Mouse (Mus musculus) cortical plate, adult 2 months (tissue): ENCODE data around the gene Osm.

ENCODE experiments used
- CTCF ChIP-seq: fragments of 200-500 bp; IDR thresholded peaks from 2 replicates; pipeline ENCODE4 v1.5.1; 2011; ENCODE audit warnings: mild to moderate bottlenecking, control low read depth, low read length; ENCODE audit not compliant: insufficient read depth; ENCODE audit errors: extremely low read depth
- POLR2A ChIP-seq: fragments of 200-500 bp; IDR thresholded peaks from 2 replicates; pipeline ENCODE4 v1.6.1; 2011; ENCODE audit warnings: mild to moderate bottlenecking, low read length, control low read depth; ENCODE audit not compliant: insufficient read depth; ENCODE audit errors: extremely low read depth

DNA sequence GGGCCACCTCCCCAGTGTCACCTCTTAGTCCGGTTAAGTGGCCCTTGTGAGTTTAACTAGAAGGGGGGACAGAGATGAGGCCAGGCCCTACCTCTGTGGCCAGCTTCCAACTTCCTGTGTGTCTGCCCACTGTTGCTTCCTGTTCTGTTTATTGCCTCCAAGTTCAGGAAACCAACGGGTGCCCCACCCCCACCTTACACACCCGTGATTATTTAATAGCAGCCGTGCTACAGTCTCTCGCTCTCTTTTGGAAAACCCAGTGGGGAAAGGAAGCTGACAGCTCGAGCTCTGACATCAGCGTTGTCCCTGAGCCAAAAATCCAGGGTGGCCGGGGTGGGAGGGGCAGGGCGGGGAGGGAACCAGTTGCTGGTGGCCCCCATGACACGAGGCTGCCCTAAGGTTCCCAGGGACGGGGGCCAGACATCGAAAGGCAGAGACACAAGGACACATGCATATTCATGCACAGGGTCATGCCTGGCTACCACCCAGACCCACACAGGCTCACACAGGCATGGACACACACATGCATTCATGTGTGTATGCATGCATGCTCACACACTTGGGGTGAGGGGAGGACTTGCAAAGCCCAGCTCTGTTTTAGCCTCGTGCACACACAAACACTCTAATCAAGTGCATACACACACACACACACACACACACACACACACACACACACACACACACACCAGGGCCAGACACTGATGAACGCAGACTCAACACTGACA is 24.4 kb downstream of the Osm start:
- no peak for TF ChIP-seq POLR2A
- TF ChIP-seq CTCF: no peak
